Mouse (Mus musculus): ENCODE data around the gene Tsga10. TPM values are rescaled to one million over a fixed set of nuclear protein-coding genes. Genes with fewer than 3 reads are reported as not detected.
"Not testable (repeated sequence)": the region's sequence is repeated elsewhere in the genome, so short reads cannot be mapped to it uniquely, and the experiment has no call there.

Tsga10 gene
- total and polyA plus RNA-seq, 3 experiments: 0.80 to 4.1 (median 3.7) TPM

GRCm38 (mm10) chr1:37718516-37718915 lies 147.7 kb downstream of the Tsga10 start:
- no peak for TF ChIP-seq EP300 (IDR thresholded peaks at IDR 0.05; ENCODE audit: insufficient read depth, low read depth, low read length)
- no peak for TF ChIP-seq CTCF (IDR thresholded peaks at IDR 0.05)
- no peak for DNase-seq
- H3K27ac ChIP-seq: no peak overlapping the region
- no peaks in the 10 kb centered on the region; the same call in 1 of the 2 replicates for H3K4me1 ChIP-seq (ENCODE audit: control insufficient read depth, insufficient read depth, low read length)
- 0 out of 2 replicates have a peak, but pooled peaks cover 1% of the 10 kb centered on the region for H3K27me3 ChIP-seq (ENCODE audit: control insufficient read depth, insufficient read depth, low read length)
- H3K79me2 ChIP-seq (replicated peaks; ENCODE audit: control insufficient read depth, insufficient read depth, low read length): no peaks in the 10 kb centered on the region
- intact Hi-C loops (cut with DNase I): no loop called here
- WGBS: 71% methylated on average over 7 of the region's 7 CpGs
- no peak overlapping the region for H3K9ac ChIP-seq (ENCODE audit: low read depth, low read length)
- H3K36me3 ChIP-seq (ENCODE audit: control insufficient read depth, insufficient read depth, low read length): no peaks in the 10 kb centered on the region
- no peak overlapping the region for H3K4me3 ChIP-seq

- 74% methylated on average over 14 of the region's 14 CpGs for WGBS
- H3K27ac ChIP-seq: no peak overlapping the region
- 0 out of 2 replicates have a peak, but pooled peaks cover 1% of the 10 kb centered on the region for H3K27me3 ChIP-seq (ENCODE audit: control insufficient read depth, insufficient read depth, low read length)
- H3K4me3 ChIP-seq: no peak overlapping the region
- H3K36me3 ChIP-seq (ENCODE audit: control insufficient read depth, insufficient read depth, low read length): no peaks in the 10 kb centered on the region
- H3K4me1 ChIP-seq (ENCODE audit: control insufficient read depth, insufficient read depth, low read length): no peaks in the 10 kb centered on the region; the same call in 1 of the 2 replicates
- intact Hi-C loops (cut with DNase I): no loop called here
- H3K9ac ChIP-seq (ENCODE audit: low read depth, low read length): no peak overlapping the region
- H3K79me2 ChIP-seq (replicated peaks; ENCODE audit: control insufficient read depth, insufficient read depth, low read length): no peaks in the 10 kb centered on the region
- DNase-seq: no peak
- TF ChIP-seq EP300 (IDR thresholded peaks at IDR 0.05; ENCODE audit: insufficient read depth, low read depth, low read length): no peak
- no peak for TF ChIP-seq CTCF (IDR thresholded peaks at IDR 0.05)
- TF ChIP-seq POLR2A (IDR thresholded peaks at IDR 0.05; ENCODE audit: insufficient read depth, low read depth, low read length): no peak
Observed at GRCm38 (mm10) chr1:37717415-37718195, 148.6 kb downstream of the Tsga10 start.

- H3K4me3 ChIP-seq; H3K36me3 ChIP-seq (ENCODE audit: control insufficient read depth, insufficient read depth, low read length); H3K4me1 ChIP-seq (ENCODE audit: control insufficient read depth, insufficient read depth, low read length); intact Hi-C loops (cut with DNase I); H3K27ac ChIP-seq; H3K27me3 ChIP-seq (ENCODE audit: control insufficient read depth, insufficient read depth, low read length); DNase-seq; H3K79me2 ChIP-seq (replicated peaks; ENCODE audit: control insufficient read depth, insufficient read depth, low read length); H3K9ac ChIP-seq (ENCODE audit: low read depth, low read length): not testable (repeated sequence)
- WGBS: 30% methylated on average over 4 of the region's 4 CpGs
Observed at GRCm38 (mm10) chr1:37712357-37712737, 153.9 kb downstream of the Tsga10 start.

GRCm38 (mm10) chr1:37711596-37712356 lies 154.5 kb downstream of the Tsga10 start:
- Histone ChIP-seq H3K4me1 (ENCODE audit: control insufficient read depth, insufficient read depth, low read length) (no peaks in the 10 kb centered on the region), H3K9ac (ENCODE audit: low read depth, low read length) (no peak overlapping the region), H3K36me3 (ENCODE audit: control insufficient read depth, insufficient read depth, low read length) (no peaks in the 10 kb centered on the region), H3K27ac (no peak overlapping the region), H3K79me2 (replicated peaks; ENCODE audit: control insufficient read depth, insufficient read depth, low read length) (no peaks in the 10 kb centered on the region), H3K27me3 (ENCODE audit: control insufficient read depth, insufficient read depth, low read length) (no peaks in the 10 kb centered on the region), H3K4me3 (no peak overlapping the region)
- 81% methylated on average over 10 of the region's 10 CpGs for WGBS
- intact Hi-C loops (cut with DNase I): no loop called here
- no peak for TF ChIP-seq CTCF (IDR thresholded peaks at IDR 0.05)
- TF ChIP-seq POLR2A (IDR thresholded peaks at IDR 0.05; ENCODE audit: insufficient read depth, low read depth, low read length): no peak
- no peak for TF ChIP-seq EP300 (IDR thresholded peaks at IDR 0.05; ENCODE audit: insufficient read depth, low read depth, low read length)
- no peak for DNase-seq

GRCm38 (mm10) chr1:37711082-37711481 lies 155.1 kb downstream of the Tsga10 start:
- H3K27me3 ChIP-seq (ENCODE audit: control insufficient read depth, insufficient read depth, low read length): no peaks in the 10 kb centered on the region
- TF ChIP-seq POLR2A (IDR thresholded peaks at IDR 0.05; ENCODE audit: insufficient read depth, low read depth, low read length): no peak
- no peak for TF ChIP-seq EP300 (IDR thresholded peaks at IDR 0.05; ENCODE audit: insufficient read depth, low read depth, low read length)
- TF ChIP-seq CTCF (IDR thresholded peaks at IDR 0.05): no peak
- DNase-seq: no peak
- H3K9ac ChIP-seq (ENCODE audit: low read depth, low read length): no peak overlapping the region
- H3K79me2 ChIP-seq (replicated peaks; ENCODE audit: control insufficient read depth, insufficient read depth, low read length): no peaks in the 10 kb centered on the region
- intact Hi-C loops (cut with DNase I): no loop called here
- H3K27ac ChIP-seq: no peak overlapping the region
- H3K4me3 ChIP-seq: no peak overlapping the region
- no peaks in the 10 kb centered on the region for H3K4me1 ChIP-seq (ENCODE audit: control insufficient read depth, insufficient read depth, low read length)
- 84% methylated on average over 5 of the region's 5 CpGs for WGBS
- no peaks in the 10 kb centered on the region for H3K36me3 ChIP-seq (ENCODE audit: control insufficient read depth, insufficient read depth, low read length)

- 80% methylated on average over 8 of the region's 8 CpGs for WGBS
- H3K27ac ChIP-seq: no peak overlapping the region
- H3K9ac ChIP-seq (ENCODE audit: low read depth, low read length): no peak overlapping the region
- intact Hi-C loops (cut with DNase I): no loop called here
- no peaks in the 10 kb centered on the region for H3K4me1 ChIP-seq (ENCODE audit: control insufficient read depth, insufficient read depth, low read length)
- no peak for DNase-seq
- H3K27me3 ChIP-seq (ENCODE audit: control insufficient read depth, insufficient read depth, low read length): no peaks in the 10 kb centered on the region
- TF ChIP-seq EP300 (IDR thresholded peaks at IDR 0.05; ENCODE audit: insufficient read depth, low read depth, low read length) (no peak), CTCF (IDR thresholded peaks at IDR 0.05) (no peak), POLR2A (IDR thresholded peaks at IDR 0.05; ENCODE audit: insufficient read depth, low read depth, low read length) (no peak)
- no peaks in the 10 kb centered on the region for H3K79me2 ChIP-seq (replicated peaks; ENCODE audit: control insufficient read depth, insufficient read depth, low read length)
- H3K4me3 ChIP-seq: no peak overlapping the region
- no peaks in the 10 kb centered on the region for H3K36me3 ChIP-seq (ENCODE audit: control insufficient read depth, insufficient read depth, low read length)
Observed at GRCm38 (mm10) chr1:37709736-37710135, 156.5 kb downstream of the Tsga10 start.

Measured in heart, adult 2 months (tissue).